Mouse (Mus musculus) ES-E14 (cell line): ENCODE results near the gene Epn3. TPM values are rescaled to one million over a fixed set of nuclear protein-coding genes. Genes with fewer than 3 reads are reported as not detected.

ENCODE experiments used
- DNase-seq: peaks from one replicate; pipeline ENCODE4 v3.0.0-alpha.2; 2013; ENCODE audit warnings: low read depth, low spot score
- H3K27ac ChIP-seq: 2 replicates; pipeline ENCODE4 v1.5.1; 2012; ENCODE audit warnings: low read depth, mild to moderate bottlenecking, low read length, moderate library complexity, mixed read lengths; ENCODE audit not compliant: poor library complexity, insufficient read depth, severe bottlenecking
- H3K36me3 ChIP-seq: 2 replicates; pipeline ENCODE4 v1.6.1; 2012; ENCODE audit warnings: mild to moderate bottlenecking, low read length, moderate library complexity, mixed read lengths; ENCODE audit not compliant: control insufficient read depth, poor library complexity, insufficient read depth, severe bottlenecking
- H3K4me1 ChIP-seq, 2 experiments: fragments of 150-350 bp in 1 of 2; sonication (generic) in 1 of 2; 2 replicates each; pipeline ENCODE4 v1.6.1; 2012; ENCODE audit warnings: low read length in 2 of 2, mild to moderate bottlenecking in 1 of 2, mixed read lengths in 1 of 2; ENCODE audit not compliant: control insufficient read depth in 2 of 2, insufficient read depth in 2 of 2, poor library complexity in 1 of 2
- H3K4me3 ChIP-seq, 2 experiments: fragments of 150-350 bp in 1 of 2; sonication (generic) in 1 of 2; 2 replicates each; pipeline ENCODE4 v1.5.1; 2012; ENCODE audit warnings: low read length in 2 of 2, low read depth in 1 of 2, mild to moderate bottlenecking in 1 of 2, mixed read lengths in 1 of 2; ENCODE audit not compliant: insufficient read depth in 1 of 2, poor library complexity in 1 of 2, severe bottlenecking in 1 of 2
- H3K9ac ChIP-seq: 2 replicates; pipeline ENCODE4 v1.6.1; 2012; ENCODE audit warnings: low read depth, mild to moderate bottlenecking, low read length, mixed read lengths; ENCODE audit not compliant: poor library complexity, insufficient read depth, severe bottlenecking
- H3K9me3 ChIP-seq: fragments of 150-350 bp; sonication (generic); 2 replicates; pipeline ENCODE4 v1.6.1; 2012; ENCODE audit warnings: low read depth, mild to moderate bottlenecking, low read length; ENCODE audit not compliant: control insufficient read depth, insufficient read depth
- CHD2 ChIP-seq: IDR thresholded peaks from 2 replicates; pipeline ENCODE4 v1.6.1; 2014; ENCODE audit warnings: mild to moderate bottlenecking, low read depth, low read length, inconsistent platforms
- HCFC1 ChIP-seq: IDR thresholded peaks from 2 replicates; pipeline ENCODE4 v1.6.1; 2012; ENCODE audit warnings: low read length, inconsistent platforms, borderline replicate concordance; ENCODE audit not compliant: insufficient read depth
- MAFK ChIP-seq: IDR thresholded peaks from 2 replicates; pipeline ENCODE4 v1.6.1; 2014; ENCODE audit warnings: mild to moderate bottlenecking, low read depth, low read length, inconsistent platforms; ENCODE audit not compliant: insufficient read depth
- ZC3H11A ChIP-seq: IDR thresholded peaks from 2 replicates; pipeline ENCODE4 v1.6.1; 2012; ENCODE audit warnings: low read depth, mild to moderate bottlenecking, inconsistent platforms, low read length, borderline replicate concordance
- ZNF384 ChIP-seq: IDR thresholded peaks from 2 replicates; pipeline ENCODE4 v1.6.1; 2012; ENCODE audit warnings: low read depth, low read length, inconsistent platforms
- in situ Hi-C, 2 experiments: fragments of 600-800 bp; cut with MboI; formaldehyde crosslinking; loops; one replicate each; pipeline ENCODE4 v1.15.1; 2025; ENCODE audit warnings: low sequenced_read_pairs in 2 of 2, inconsistent platforms in 1 of 2; ENCODE audit not compliant: unreplicated experiment in 2 of 2
- total RNA-seq: library from RNA; depleted of rRNA; stranded (reverse); fragments of 300-350 nt; gene quantifications from 2 replicates; pipeline ENCODE4 v1.2.3, GENCODE M21; 2012

The Epn3 gene
- total RNA-seq, 1 experiment: 1.7 TPM

- Histone ChIP-seq H3K4me3 (no peak overlapping the region), H3K4me1 (peaks cover 2 to 19% of the 10 kb centered on the region in 2 experiments; a peak in 2 of 4 replicates), H3K36me3 (no peaks in the 10 kb centered on the region), H3K9ac (no peak overlapping the region), H3K9me3 (no peaks in the 10 kb centered on the region), H3K27ac (no peak overlapping the region)
- no peak for DNase-seq
- TF ChIP-seq ZC3H11A (no peak), MAFK (no peak), HCFC1 (no peak), ZNF384 (no peak), CHD2 (no peak)
- in situ Hi-C loops: no loop called here
These were observed 588 bp upstream of the Epn3 start for GRCm38 (mm10) chr11:94500362-94500761.

GRCm38 (mm10) chr11:94499035-94499434, 739 bp downstream of the Epn3 start:
- TF ChIP-seq MAFK: no peak
- no peak for TF ChIP-seq CHD2
- no peak for TF ChIP-seq ZNF384
- TF ChIP-seq HCFC1: no peak
- TF ChIP-seq ZC3H11A: no peak
- DNase-seq: no peak
- Histone ChIP-seq H3K9me3 (no peaks in the 10 kb centered on the region), H3K4me1 (peaks cover 2 to 19% of the 10 kb centered on the region in 2 experiments; a peak in 2 of 4 replicates), H3K27ac (no peak overlapping the region), H3K4me3 (no peak overlapping the region), H3K36me3 (no peaks in the 10 kb centered on the region), H3K9ac (no peak overlapping the region)
- in situ Hi-C loops: loop anchor here in 1 of 2 experiments (10.0 kb wide), 1 partner anchor 364 kb away; no protein-coding TSS in a partner anchor

- Histone ChIP-seq H3K27ac (no peak overlapping the region), H3K9me3 (no peaks in the 10 kb centered on the region), H3K4me1 (peaks cover 2 to 19% of the 10 kb centered on the region in 2 experiments; a peak in 2 of 4 replicates), H3K36me3 (no peaks in the 10 kb centered on the region), H3K9ac (no peak overlapping the region), H3K4me3 (peak overlapping the region; percentile 27 to 36; a peak in 1 of 4 replicates)
- in situ Hi-C loops: loop anchor here in 1 of 2 experiments (10.0 kb wide), 1 partner anchor 364 kb away; no protein-coding TSS in a partner anchor
- no peak for DNase-seq
- TF ChIP-seq MAFK (no peak), CHD2 (no peak), ZC3H11A (no peak), HCFC1 (no peak), ZNF384 (no peak)
These were observed 1.4 kb downstream of the Epn3 start for GRCm38 (mm10) chr11:94498093-94498996.

GRCm38 (mm10) chr11:94495415-94495814, 4.4 kb downstream of the Epn3 start:
- H3K9ac ChIP-seq: no peak overlapping the region
- H3K4me1 ChIP-seq: peaks cover 2 to 22% of the 10 kb centered on the region in 2 experiments; a peak in 2 of 4 replicates
- H3K27ac ChIP-seq: no peak overlapping the region
- no peak for TF ChIP-seq MAFK
- TF ChIP-seq HCFC1: no peak
- no peak for TF ChIP-seq ZNF384
- no peak for TF ChIP-seq CHD2
- TF ChIP-seq ZC3H11A: no peak
- no peaks in the 10 kb centered on the region for H3K9me3 ChIP-seq
- in situ Hi-C loops: loop anchor here in 1 of 2 experiments (10.0 kb wide), 1 partner anchor 361 kb away; no protein-coding TSS in a partner anchor
- DNase-seq: no peak
- H3K4me3 ChIP-seq: no peak overlapping the region
- H3K36me3 ChIP-seq: no peaks in the 10 kb centered on the region
